Mouse (Mus musculus) MEL (cell line): ENCODE data around the gene Hoxb8. TPM values are rescaled to one million over a fixed set of nuclear protein-coding genes. Genes with fewer than 3 reads are reported as not detected.

Source experiments
- DNase-seq: peaks from one replicate; pipeline ENCODE4 v3.0.0; 2011; ENCODE audit warnings: low read depth, low spot score
- H3K27ac ChIP-seq: 2 replicates; pipeline ENCODE4 v1.5.1; 2012; ENCODE audit warnings: low read depth, mild to moderate bottlenecking, control low read depth, low read length, moderate library complexity; ENCODE audit not compliant: control insufficient read depth
- H3K27me3 ChIP-seq, 2 experiments: fragments of 150-350 bp in 1 of 2; sonication (generic) in 1 of 2; 2 replicates each; pipeline ENCODE4 v1.6.1; 2012; ENCODE audit warnings: low read length in 2 of 2, mild to moderate bottlenecking in 2 of 2, improper control_type of control experiment in 1 of 2, moderate library complexity in 1 of 2; ENCODE audit not compliant: insufficient read depth in 2 of 2, control insufficient read depth in 1 of 2
- H3K36me3 ChIP-seq, 2 experiments: 2 replicates each; pipeline ENCODE4 v1.6.1; 2012 to 2014; ENCODE audit warnings: low read length in 2 of 2, improper control_type of control experiment in 1 of 2, inconsistent platforms in 1 of 2, mild to moderate bottlenecking in 1 of 2; ENCODE audit not compliant: insufficient read depth in 2 of 2, control insufficient read depth in 1 of 2
- H3K4me1 ChIP-seq, 2 experiments: fragments of 150-350 bp in 1 of 2; sonication (generic) in 1 of 2; 2 replicates each; pipeline ENCODE4 v1.6.1; 2012; ENCODE audit warnings: low read length in 2 of 2, improper control_type of control experiment in 1 of 2, mild to moderate bottlenecking in 1 of 2; ENCODE audit not compliant: insufficient read depth in 2 of 2, control insufficient read depth in 1 of 2
- H3K4me3 ChIP-seq, 2 experiments: fragments of 150-350 bp in 1 of 2; sonication (generic) in 1 of 2; 2 replicates each; pipeline ENCODE4 v1.5.1; 2012; ENCODE audit warnings: low read depth in 2 of 2, low read length in 2 of 2, mild to moderate bottlenecking in 2 of 2, moderate library complexity in 2 of 2, control low read depth in 1 of 2, improper control_type of control experiment in 1 of 2; ENCODE audit not compliant: control insufficient read depth in 1 of 2, insufficient read depth in 1 of 2
- H3K79me2 ChIP-seq: 2 replicates; pipeline ENCODE4 v1.6.1; 2012; ENCODE audit warnings: mild to moderate bottlenecking, low read length, moderate library complexity; ENCODE audit not compliant: control insufficient read depth, poor library complexity, insufficient read depth
- H3K9ac ChIP-seq: 2 replicates; pipeline ENCODE4 v1.6.1; 2012; ENCODE audit warnings: low read depth, mild to moderate bottlenecking, control low read depth, low read length, moderate library complexity; ENCODE audit not compliant: control insufficient read depth, poor library complexity, severe bottlenecking
- H3K9me3 ChIP-seq: fragments of 150-350 bp; sonication (generic); replicated peaks from 2 replicates; pipeline ENCODE4 v1.6.1; 2012; ENCODE audit warnings: mild to moderate bottlenecking, low read length, improper control_type of control experiment, moderate library complexity; ENCODE audit not compliant: insufficient read depth
- CHD1 ChIP-seq: IDR thresholded peaks from 2 replicates; pipeline ENCODE4 v1.6.1; 2012; ENCODE audit warnings: low read depth, mild to moderate bottlenecking, inconsistent platforms, low read length, improper control_type of control experiment
- CTCF ChIP-seq, 3 experiments: IDR thresholded peaks in 2 of 3; conservative IDR thresholded peaks in 1 of 3; 2 replicates each; pipeline ENCODE4 v1.5.1; 2011 to 2012; ENCODE audit warnings: low read length in 3 of 3, low read depth in 2 of 3, mild to moderate bottlenecking in 2 of 3, improper control_type of control experiment in 1 of 3, inconsistent platforms in 1 of 3, mixed read lengths in 1 of 3, moderate library complexity in 1 of 3; ENCODE audit not compliant: control insufficient read depth in 1 of 3, insufficient read depth in 1 of 3, poor library complexity in 1 of 3, severe bottlenecking in 1 of 3
- ELF1 ChIP-seq: IDR thresholded peaks from 2 replicates; pipeline ENCODE4 v1.6.1; 2014; ENCODE audit warnings: low read depth, mild to moderate bottlenecking, inconsistent platforms, low read length, improper control_type of control experiment, moderate library complexity
- HCFC1 ChIP-seq: IDR thresholded peaks from 2 replicates; pipeline ENCODE4 v1.6.1; 2012; ENCODE audit warnings: low read depth, mild to moderate bottlenecking, inconsistent platforms, low read length, improper control_type of control experiment, moderate library complexity
- MAFK ChIP-seq: IDR thresholded peaks from 2 replicates; pipeline ENCODE4 v1.6.1; 2011; ENCODE audit warnings: low read depth, mild to moderate bottlenecking, low read length, improper control_type of control experiment, borderline replicate concordance
- MEF2A ChIP-seq: IDR thresholded peaks from 2 replicates; pipeline ENCODE4 v1.6.1; 2014; ENCODE audit warnings: low read depth, mild to moderate bottlenecking, inconsistent platforms, low read length, improper control_type of control experiment; ENCODE audit not compliant: poor library complexity, insufficient replicate concordance, severe bottlenecking; ENCODE audit errors: extremely low read depth
- MYB ChIP-seq: IDR thresholded peaks from 2 replicates; pipeline ENCODE4 v1.6.1; 2011; ENCODE audit warnings: mild to moderate bottlenecking, low read depth, low read length, improper control_type of control experiment
- MYC ChIP-seq: IDR thresholded peaks from 2 replicates; pipeline ENCODE4 v1.6.1; 2011; ENCODE audit warnings: low read depth, mild to moderate bottlenecking, low read length, improper control_type of control experiment, moderate library complexity
- RAD21 ChIP-seq: IDR thresholded peaks from 2 replicates; pipeline ENCODE4 v1.6.1; 2011; ENCODE audit warnings: mild to moderate bottlenecking, low read depth, low read length, improper control_type of control experiment
- RCOR1 ChIP-seq: IDR thresholded peaks from 2 replicates; pipeline ENCODE4 v1.6.1; 2012; ENCODE audit warnings: low read depth, mild to moderate bottlenecking, inconsistent platforms, low read length, improper control_type of control experiment
- SMC3 ChIP-seq: IDR thresholded peaks from 2 replicates; pipeline ENCODE4 v1.6.1; 2011; ENCODE audit warnings: low read depth, low read length, improper control_type of control experiment
- TCF12 ChIP-seq: IDR thresholded peaks from 2 replicates; pipeline ENCODE4 v1.6.1; 2014; ENCODE audit warnings: low read depth, mild to moderate bottlenecking, inconsistent platforms, low read length, improper control_type of control experiment, moderate library complexity
- ZC3H11A ChIP-seq: IDR thresholded peaks from 2 replicates; pipeline ENCODE4 v1.6.1; 2012; ENCODE audit warnings: low read depth, mild to moderate bottlenecking, inconsistent platforms, low read length, improper control_type of control experiment
- ZMIZ1 ChIP-seq: IDR thresholded peaks from 2 replicates; pipeline ENCODE4 v1.6.1; 2012; ENCODE audit warnings: low read depth, mild to moderate bottlenecking, inconsistent platforms, low read length, improper control_type of control experiment, moderate library complexity
- ZNF384 ChIP-seq: IDR thresholded peaks from 2 replicates; pipeline ENCODE4 v1.6.1; 2012; ENCODE audit warnings: low read depth, mild to moderate bottlenecking, inconsistent platforms, low read length, improper control_type of control experiment
- polyA plus RNA-seq, 2 experiments: library from polyadenylated mRNA; stranded (reverse) in 1 of 2; unstranded in 1 of 2; fragments of >175 nt in 1 of 2; fragments of >200 nt in 1 of 2; gene quantifications; 2 replicates each; pipeline versions ENCODE4 v1.2.1 to v1.2.4; 2012; ENCODE audit warnings: low replicate concordance in 2 of 2, low read depth in 1 of 2; ENCODE audit not compliant: insufficient read length in 2 of 2, insufficient read depth in 1 of 2, missing spikeins in 1 of 2
- total RNA-seq: library from RNA; depleted of rRNA; stranded (reverse); fragments of 300-350 nt; gene quantifications from 2 replicates; pipeline ENCODE4 v1.2.3, GENCODE M21; 2012

The Hoxb8 gene
- total and polyA plus RNA-seq, 3 experiments, result not detected

GRCm38 (mm10) chr11:96240211-96240610 is 41.5 kb upstream of the Hoxb8 start:
- Histone ChIP-seq H3K27me3 (peaks cover 6 to 15% of the 10 kb centered on the region in 2 experiments), H3K27ac (no peak overlapping the region), H3K4me3 (no peak overlapping the region), H3K4me1 (no peaks in the 10 kb centered on the region), H3K9ac (no peak overlapping the region), H3K36me3 (no peaks in the 10 kb centered on the region), H3K9me3 (no peaks in the 10 kb centered on the region), H3K79me2 (no peaks in the 10 kb centered on the region)
- DNase-seq, result peak; percentile 74
- TF ChIP-seq MEF2A, result no peak
- TF ChIP-seq SMC3, result peak; percentile 81
- peak; percentile 84 for TF ChIP-seq RAD21
- TF ChIP-seq ZC3H11A, result peak; percentile 42; the same call in 1 of the 2 replicates
- TF ChIP-seq CTCF (IDR thresholded peaks at IDR 0.05 in 2 of 3, conservative IDR thresholded peaks at IDR 0.05 in 1 of 3; ENCODE audit: control insufficient read depth in 1 of 3, insufficient read depth in 1 of 3, low read depth in 2 of 3, low read length in 3 of 3, poor library complexity in 1 of 3, severe bottlenecking in 1 of 3), result peak; percentile 88 to 91 (median 88)

- H3K36me3 ChIP-seq, result no peaks in the 10 kb centered on the region
- no peak for TF ChIP-seq TCF12
- TF ChIP-seq ZC3H11A, result no peak
- TF ChIP-seq ELF1, result no peak
- no peak for TF ChIP-seq MYB
- TF ChIP-seq MYC, result no peak
- TF ChIP-seq MAFK, result no peak
- no peak for TF ChIP-seq ZNF384
- TF ChIP-seq HCFC1, result no peak
- no peak for TF ChIP-seq RCOR1
- TF ChIP-seq CHD1, result no peak
- TF ChIP-seq ZMIZ1, result no peak
- H3K27me3 ChIP-seq, result peaks cover under 1 to 10% of the 10 kb centered on the region in 2 experiments; a peak in 3 of 4 replicates
- no peak overlapping the region for H3K4me3 ChIP-seq
- no peak for DNase-seq
- no peaks in the 10 kb centered on the region for H3K4me1 ChIP-seq
- no peaks in the 10 kb centered on the region for H3K9me3 ChIP-seq
- H3K79me2 ChIP-seq, result no peaks in the 10 kb centered on the region
- H3K27ac ChIP-seq, result no peak overlapping the region
- no peak overlapping the region for H3K9ac ChIP-seq
Measured at GRCm38 (mm10) chr11:96250901-96251300, 30.8 kb upstream of the Hoxb8 start.
